Mouse (Mus musculus) embryonic facial prominence, embryonic 14.5 days (tissue): Measurements from ENCODE around the gene Akr1b10. TPM values are rescaled to one million over a fixed set of nuclear protein-coding genes. Genes with fewer than 3 reads are reported as not detected.
"Not testable (repeated sequence)": the region's sequence is repeated elsewhere in the genome, so short reads cannot be mapped to it uniquely, and the experiment has no call there.

ENCODE experiments used
- ATAC-seq: fragments of 200-750 bp; cut with Nextera tagmentation; 2 replicates; pipeline ENCODE4 v1.8.0; 2017; ENCODE audit warnings: low read depth, moderate number of reproducible peaks, moderate TSS enrichment
- DNase-seq: peaks from one replicate; pipeline ENCODE4 v3.0.0-alpha.2; 2015; ENCODE audit warnings: low spot score
- H3K27ac ChIP-seq: fragments of 300-500 bp; sonication (generic); replicated peaks from 2 replicates; pipeline ENCODE4 v1.5.1; 2014; ENCODE audit warnings: low read depth, mild to moderate bottlenecking, low read length, moderate library complexity
- H3K27me3 ChIP-seq: fragments of 300-500 bp; sonication (generic); replicated peaks from 2 replicates; pipeline ENCODE4 v1.6.1; 2014; ENCODE audit warnings: low read length; ENCODE audit not compliant: control insufficient read depth, insufficient read depth
- H3K36me3 ChIP-seq: fragments of 300-500 bp; sonication (generic); 2 replicates; pipeline ENCODE4 v1.6.1; 2014; ENCODE audit warnings: low read length, mixed read lengths; ENCODE audit not compliant: control insufficient read depth, insufficient read depth
- H3K4me1 ChIP-seq: fragments of 300-500 bp; sonication (generic); 2 replicates; pipeline ENCODE4 v1.6.1; 2014; ENCODE audit warnings: antibody characterized with exemption, low read length; ENCODE audit not compliant: control insufficient read depth, insufficient read depth
- H3K4me2 ChIP-seq: fragments of 300-500 bp; sonication (generic); 2 replicates; pipeline ENCODE4 v1.6.1; 2014; ENCODE audit warnings: low read depth, mild to moderate bottlenecking, low read length, moderate library complexity, mixed read lengths
- H3K4me3 ChIP-seq: fragments of 300-500 bp; sonication (generic); 2 replicates; pipeline ENCODE4 v1.5.1; 2014; ENCODE audit warnings: low read depth, mild to moderate bottlenecking, low read length
- H3K9ac ChIP-seq: fragments of 300-500 bp; sonication (generic); 2 replicates; pipeline ENCODE4 v1.6.1; 2014; ENCODE audit warnings: low read depth, mild to moderate bottlenecking, low read length, moderate library complexity, mixed read lengths
- H3K9me3 ChIP-seq: fragments of 300-500 bp; sonication (generic); 2 replicates; pipeline ENCODE4 v1.6.1; 2016; ENCODE audit warnings: low read length; ENCODE audit not compliant: control insufficient read depth
- WGBS: fragments of 180-500 bp; shearing (Covaris S2); extraction: QIAGEN DNeasy Blood & Tissue Kit; methylation state at CpG from one replicate; pipeline ENCODE4 v1.1.7; 2014; 5-methylcytosine and 5-hydroxymethylcytosine counted together
- polyA plus RNA-seq: library from polyadenylated mRNA; unstranded; fragments of >200 nt; fragmentation: Nextera tagmentation; extraction: Ambion mirVana; gene quantifications from 2 replicates; pipeline ENCODE4 v1.2.1, GENCODE M21; 2014

Gene Akr1b10
- polyA plus RNA-seq, 1 experiment from 2014 or later, result 15.9 TPM

- Histone ChIP-seq H3K4me1 (peaks cover 14% of the 10 kb centered on the region), H3K36me3 (no peaks in the 10 kb centered on the region), H3K9ac (no peak overlapping the region), H3K9me3 (no peaks in the 10 kb centered on the region), H3K4me2 (no peak overlapping the region), H3K4me3 (no peak overlapping the region), H3K27ac (no peak overlapping the region), H3K27me3 (no peaks in the 10 kb centered on the region)
- 81% methylated on average over 9 of the region's 9 CpGs for WGBS
- ATAC-seq, result no peak
- no peak for DNase-seq
Observed at GRCm38 (mm10) chr6:34355841-34356240, 28.2 kb upstream of the Akr1b10 start.

- DNase-seq, result no peak
- Histone ChIP-seq H3K9ac (no peak overlapping the region), H3K9me3 (no peaks in the 10 kb centered on the region), H3K27ac (no peak overlapping the region), H3K36me3 (no peaks in the 10 kb centered on the region), H3K27me3 (no peaks in the 10 kb centered on the region), H3K4me3 (no peak overlapping the region), H3K4me2 (no peak overlapping the region), H3K4me1 (no peaks in the 10 kb centered on the region)
- ATAC-seq, result no peak
- WGBS, result 81% methylated on average over 12 of the region's 12 CpGs
Observed at GRCm38 (mm10) chr6:34364217-34365136, 19.5 kb upstream of the Akr1b10 start.

GRCm38 (mm10) chr6:34367998-34368397 lies 16.0 kb upstream of the Akr1b10 start:
- no peak overlapping the region for H3K4me3 ChIP-seq
- no peaks in the 10 kb centered on the region for H3K27me3 ChIP-seq
- ATAC-seq (no peak), DNase-seq (no peak)
- WGBS, result 69% methylated on average over 9 of the region's 9 CpGs
- H3K4me2 ChIP-seq, result no peak overlapping the region
- H3K9me3 ChIP-seq, result no peaks in the 10 kb centered on the region
- H3K27ac ChIP-seq, result no peak overlapping the region
- H3K9ac ChIP-seq, result no peak overlapping the region
- H3K36me3 ChIP-seq, result no peaks in the 10 kb centered on the region
- no peaks in the 10 kb centered on the region for H3K4me1 ChIP-seq

GRCm38 (mm10) chr6:34370081-34370480 lies 13.9 kb upstream of the Akr1b10 start:
- no peaks in the 10 kb centered on the region for H3K27me3 ChIP-seq
- 82% methylated on average over 8 of the region's 8 CpGs for WGBS
- ATAC-seq (no peak), DNase-seq (no peak)
- H3K36me3 ChIP-seq, result no peaks in the 10 kb centered on the region
- no peak overlapping the region for H3K4me3 ChIP-seq
- no peaks in the 10 kb centered on the region for H3K4me1 ChIP-seq
- no peak overlapping the region for H3K27ac ChIP-seq
- no peaks in the 10 kb centered on the region for H3K9me3 ChIP-seq
- H3K9ac ChIP-seq, result no peak overlapping the region
- H3K4me2 ChIP-seq, result no peak overlapping the region

- Histone ChIP-seq H3K27ac (no peak overlapping the region), H3K9me3 (no peaks in the 10 kb centered on the region), H3K27me3 (no peaks in the 10 kb centered on the region), H3K4me2 (peak overlapping the region; percentile 31; the same call in 1 of the 2 replicates), H3K36me3 (no peaks in the 10 kb centered on the region), H3K9ac (no peak overlapping the region), H3K4me1 (no peaks in the 10 kb centered on the region), H3K4me3 (no peak overlapping the region)
- no peak for ATAC-seq
- peak; percentile 77 for DNase-seq
- 25% methylated on average over 18 of the region's 18 CpGs for WGBS
Observed at GRCm38 (mm10) chr6:34371700-34372351, 12.2 kb upstream of the Akr1b10 start.

GRCm38 (mm10) chr6:34373841-34374240 lies 10.2 kb upstream of the Akr1b10 start:
- no peak for DNase-seq
- no peak for ATAC-seq
- 83% methylated on average over 7 of the region's 7 CpGs for WGBS
- H3K4me3 ChIP-seq, result no peak overlapping the region
- no peak overlapping the region for H3K9ac ChIP-seq
- H3K4me2 ChIP-seq, result no peak overlapping the region
- H3K4me1 ChIP-seq, result no peaks in the 10 kb centered on the region
- no peaks in the 10 kb centered on the region for H3K9me3 ChIP-seq
- no peak overlapping the region for H3K27ac ChIP-seq
- H3K27me3 ChIP-seq, result no peaks in the 10 kb centered on the region
- no peaks in the 10 kb centered on the region for H3K36me3 ChIP-seq

- H3K9ac ChIP-seq, H3K27ac ChIP-seq, H3K4me1 ChIP-seq, H3K27me3 ChIP-seq, H3K36me3 ChIP-seq, H3K4me2 ChIP-seq, DNase-seq, ATAC-seq, H3K4me3 ChIP-seq, H3K9me3 ChIP-seq: not testable (repeated sequence)
- WGBS, result 80% methylated on average over 5 of the region's 5 CpGs
Observed at GRCm38 (mm10) chr6:34375888-34376287, 8.1 kb upstream of the Akr1b10 start.

- no peak overlapping the region for H3K9ac ChIP-seq
- H3K27me3 ChIP-seq, result no peaks in the 10 kb centered on the region
- H3K27ac ChIP-seq, result no peak overlapping the region
- 41% methylated on average over 8 of the region's 8 CpGs for WGBS
- DNase-seq (no peak), ATAC-seq (no peak)
- H3K4me1 ChIP-seq, result no peaks in the 10 kb centered on the region
- peak overlapping the region; percentile 79; the same call in 1 of the 2 replicates for H3K4me2 ChIP-seq
- peak overlapping the region; percentile 47; the same call in 1 of the 2 replicates for H3K4me3 ChIP-seq
- no peaks in the 10 kb centered on the region for H3K9me3 ChIP-seq
- no peaks in the 10 kb centered on the region for H3K36me3 ChIP-seq
Observed at GRCm38 (mm10) chr6:34383401-34383800, 617 bp upstream of the Akr1b10 start.
